Mouse (Mus musculus) midbrain, embryonic 10.5 days (tissue): ENCODE data around the gene Patl2. TPM values are rescaled to one million over a fixed set of nuclear protein-coding genes. Genes with fewer than 3 reads are reported as not detected.
A peak's percentile ranks its signal among the peaks of the same experiment; 100 is the strongest.

Source experiments
- DNase-seq: peaks from one replicate; pipeline ENCODE4 v3.0.0-alpha.2; 2017; ENCODE audit warnings: low spot score
- H3K27ac ChIP-seq: fragments of 300-500 bp; sonication (generic); replicated peaks from 2 replicates; pipeline ENCODE4 v1.5.1; 2016; ENCODE audit warnings: mild to moderate bottlenecking
- H3K27me3 ChIP-seq: fragments of 300-500 bp; sonication (generic); 2 replicates; pipeline ENCODE4 v1.6.1; 2016; ENCODE audit warnings: low read depth, mild to moderate bottlenecking; ENCODE audit not compliant: poor library complexity, severe bottlenecking
- H3K36me3 ChIP-seq: fragments of 300-500 bp; sonication (generic); 2 replicates; pipeline ENCODE4 v1.6.1; 2016; ENCODE audit warnings: mild to moderate bottlenecking, moderate library complexity
- H3K4me1 ChIP-seq: fragments of 300-500 bp; sonication (generic); 2 replicates; pipeline ENCODE4 v1.6.1; 2016
- H3K4me3 ChIP-seq: fragments of 300-500 bp; sonication (generic); 2 replicates; pipeline ENCODE4 v1.5.1; 2016; ENCODE audit warnings: mild to moderate bottlenecking, moderate library complexity
- H3K9me3 ChIP-seq: fragments of 300-500 bp; sonication (generic); replicated peaks from 2 replicates; pipeline ENCODE4 v1.6.1; 2016; ENCODE audit warnings: mild to moderate bottlenecking
- WGBS: fragments of 180-500 bp; shearing (Covaris S2); methylation state at CpG from one replicate; pipeline ENCODE4 v1.1.7; 2016; 5-methylcytosine and 5-hydroxymethylcytosine counted together
- polyA plus RNA-seq: library from polyadenylated mRNA; unstranded; fragments of >200 nt; fragmentation: Nextera tagmentation; extraction: Ambion mirVana; gene quantifications from 2 replicates; pipeline ENCODE4 v1.2.1, GENCODE M21; 2016

Gene Patl2
- polyA plus RNA-seq, 1 experiment from 2014 or later: not detected

- Histone ChIP-seq H3K27me3 (no peaks in the 10 kb centered on the region), H3K27ac (no peak overlapping the region), H3K4me1 (peaks cover 14% of the 10 kb centered on the region), H3K36me3 (no peaks in the 10 kb centered on the region), H3K4me3 (no peak overlapping the region), H3K9me3 (no peaks in the 10 kb centered on the region)
- 86% methylated on average over 2 of the region's 2 CpGs for WGBS
- DNase-seq: no peak
Observed at GRCm38 (mm10) chr2:122162529-122162928, 23.5 kb downstream of the Patl2 start.

GRCm38 (mm10) chr2:122161542-122161941 is 24.4 kb downstream of the Patl2 start:
- Histone ChIP-seq H3K4me3 (no peak overlapping the region), H3K4me1 (peaks cover 14% of the 10 kb centered on the region), H3K9me3 (no peaks in the 10 kb centered on the region), H3K36me3 (no peaks in the 10 kb centered on the region), H3K27me3 (no peaks in the 10 kb centered on the region), H3K27ac (no peak overlapping the region)
- 38% methylated on average over 4 of the region's 4 CpGs for WGBS
- DNase-seq: no peak

GRCm38 (mm10) chr2:122160680-122161079 is 25.3 kb downstream of the Patl2 start, which contains the start of gene Trim69:
TSS of gene Trim69 (plus strand) at chr2:122160700.
- H3K27ac ChIP-seq: no peak within 1 kb of the TSS
- DNase-seq: peak; percentile 78
- no peaks in the 10 kb centered on the region for H3K27me3 ChIP-seq
- WGBS: 46% methylated on average over 2 of the region's 2 CpGs
- H3K9me3 ChIP-seq: no peaks in the 10 kb centered on the region
- H3K4me1 ChIP-seq: peaks cover 14% of the 10 kb centered on the region
- no peak within 1 kb of the TSS for H3K4me3 ChIP-seq
- H3K36me3 ChIP-seq: no peaks in the 10 kb centered on the region

GRCm38 (mm10) chr2:122159667-122160066 is 26.3 kb downstream of the Patl2 start:
- DNase-seq: no peak
- Histone ChIP-seq H3K27me3 (no peaks in the 10 kb centered on the region), H3K9me3 (no peaks in the 10 kb centered on the region), H3K36me3 (peaks cover 7% of the 10 kb centered on the region), H3K4me3 (no peak overlapping the region), H3K4me1 (peaks cover 14% of the 10 kb centered on the region), H3K27ac (no peak overlapping the region)
- WGBS: 85% methylated on average over 6 of the region's 6 CpGs

- Histone ChIP-seq H3K27me3 (no peaks in the 10 kb centered on the region), H3K9me3 (no peaks in the 10 kb centered on the region), H3K36me3 (peaks cover 15% of the 10 kb centered on the region), H3K27ac (0 out of 2 replicates have a peak overlapping the region, but pooled peaks have one; percentile 29), H3K4me1 (peaks cover 14% of the 10 kb centered on the region), H3K4me3 (no peak overlapping the region)
- no peak for DNase-seq
- WGBS: 59% methylated on average over 6 of the region's 6 CpGs
Observed at GRCm38 (mm10) chr2:122158362-122158802, 27.6 kb downstream of the Patl2 start.

GRCm38 (mm10) chr2:122157561-122157960 is 28.4 kb downstream of the Patl2 start:
- Histone ChIP-seq H3K36me3 (peaks cover 17% of the 10 kb centered on the region), H3K27ac (no peak overlapping the region), H3K4me1 (peaks cover 14% of the 10 kb centered on the region), H3K27me3 (no peaks in the 10 kb centered on the region), H3K9me3 (no peaks in the 10 kb centered on the region), H3K4me3 (no peak overlapping the region)
- DNase-seq: no peak

GRCm38 (mm10) chr2:122156051-122156700 is 29.8 kb downstream of the Patl2 start:
- Histone ChIP-seq H3K4me1 (peaks cover 9% of the 10 kb centered on the region), H3K4me3 (no peak overlapping the region), H3K27me3 (no peaks in the 10 kb centered on the region), H3K36me3 (peaks cover 25% of the 10 kb centered on the region), H3K9me3 (no peaks in the 10 kb centered on the region), H3K27ac (no peak overlapping the region)
- WGBS: 93% methylated on average over 4 of the region's 4 CpGs
- DNase-seq: no peak

GRCm38 (mm10) chr2:122155292-122155691 is 30.7 kb downstream of the Patl2 start:
- no peaks in the 10 kb centered on the region for H3K9me3 ChIP-seq
- H3K27ac ChIP-seq: no peak overlapping the region
- peaks cover 25% of the 10 kb centered on the region for H3K36me3 ChIP-seq
- peaks cover 9% of the 10 kb centered on the region for H3K4me1 ChIP-seq
- no peak for DNase-seq
- H3K27me3 ChIP-seq: no peaks in the 10 kb centered on the region
- H3K4me3 ChIP-seq: no peak overlapping the region
- 79% methylated on average over 2 of the region's 2 CpGs for WGBS

- Histone ChIP-seq H3K9me3 (no peaks in the 10 kb centered on the region), H3K27me3 (0 out of 2 replicates have a peak, but pooled peaks cover 3% of the 10 kb centered on the region), H3K4me3 (no peak overlapping the region), H3K27ac (no peak overlapping the region), H3K36me3 (peaks cover 25% of the 10 kb centered on the region), H3K4me1 (peaks cover 9% of the 10 kb centered on the region)
- 90% methylated on average over 2 of the region's 2 CpGs for WGBS
- DNase-seq: no peak
Observed at GRCm38 (mm10) chr2:122154479-122154878, 31.5 kb downstream of the Patl2 start.

- DNase-seq: no peak
- Histone ChIP-seq H3K27me3 (peaks cover 10% of the 10 kb centered on the region), H3K4me3 (no peak overlapping the region), H3K9me3 (no peaks in the 10 kb centered on the region), H3K36me3 (peaks cover 25% of the 10 kb centered on the region), H3K4me1 (peaks cover 8% of the 10 kb centered on the region), H3K27ac (no peak overlapping the region)
- WGBS: 76% methylated on average over 7 of the region's 7 CpGs
Observed at GRCm38 (mm10) chr2:122153681-122154365, 32.2 kb downstream of the Patl2 start.

- H3K9me3 ChIP-seq: no peaks in the 10 kb centered on the region
- DNase-seq: no peak
- peaks cover 14% of the 10 kb centered on the region for H3K27me3 ChIP-seq
- peaks cover 25% of the 10 kb centered on the region for H3K36me3 ChIP-seq
- WGBS: 83% methylated on average over 3 of the region's 3 CpGs
- H3K4me1 ChIP-seq: peaks cover 10% of the 10 kb centered on the region
- H3K27ac ChIP-seq: no peak overlapping the region
- no peak overlapping the region for H3K4me3 ChIP-seq
Observed at GRCm38 (mm10) chr2:122152850-122153249, 33.1 kb downstream of the Patl2 start.

GRCm38 (mm10) chr2:122151221-122151620 is 34.8 kb downstream of the Patl2 start:
- no peaks in the 10 kb centered on the region for H3K9me3 ChIP-seq
- no peak overlapping the region for H3K4me3 ChIP-seq
- H3K27ac ChIP-seq: no peak overlapping the region
- H3K36me3 ChIP-seq: peaks cover 25% of the 10 kb centered on the region
- 83% methylated on average over 1 of the region's 1 CpGs for WGBS
- H3K27me3 ChIP-seq: peaks cover 14% of the 10 kb centered on the region
- DNase-seq: no peak
- H3K4me1 ChIP-seq: peaks cover 19% of the 10 kb centered on the region

- 85% methylated on average over 3 of the region's 3 CpGs for WGBS
Observed at GRCm38 (mm10) chr2:122149716-122150115, 36.3 kb downstream of the Patl2 start.

More at GRCm38 (mm10) chr2:122149716-122150115, 36.3 kb downstream of the Patl2 start:
- Histone ChIP-seq H3K36me3 (peaks cover 18% of the 10 kb centered on the region), H3K4me3 (no peak overlapping the region), H3K27me3 (peaks cover 14% of the 10 kb centered on the region), H3K9me3 (no peaks in the 10 kb centered on the region), H3K4me1 (peaks cover 19% of the 10 kb centered on the region), H3K27ac (no peak overlapping the region)
- DNase-seq: no peak
